Mouse (Mus musculus) G1E (cell line): ENCODE data around the gene Mob1a. TPM values are rescaled to one million over a fixed set of nuclear protein-coding genes. Genes with fewer than 3 reads are reported as not detected.

Experiments
- ATAC-seq: 2 replicates; pipeline ENCODE4 v1.8.0; 2016; ENCODE audit warnings: mild to moderate bottlenecking; ENCODE audit not compliant: insufficient number of reproducible peaks, poor library complexity, low FRiP score, severe bottlenecking; ENCODE audit errors: extremely low read depth
- DNase-seq: peaks from one replicate; pipeline ENCODE4 v3.0.0; 2012; ENCODE audit warnings: low spot score
- H3K27me3 ChIP-seq: 2 replicates; pipeline ENCODE4 v1.6.1; 2012; ENCODE audit warnings: mild to moderate bottlenecking, low read length, inconsistent platforms; ENCODE audit not compliant: insufficient read depth
- H3K36me3 ChIP-seq: replicated peaks from 2 replicates; pipeline ENCODE3; 2012; ENCODE audit warnings: mild to moderate bottlenecking, inconsistent platforms
- H3K4me1 ChIP-seq: 2 replicates; pipeline ENCODE4 v1.6.1; 2012; ENCODE audit warnings: low read depth, low read length, inconsistent platforms, mixed read lengths; ENCODE audit not compliant: insufficient read depth
- H3K4me3 ChIP-seq: 2 replicates; pipeline ENCODE4 v1.5.1; 2012; ENCODE audit warnings: low read depth, mild to moderate bottlenecking, inconsistent platforms, low read length, moderate library complexity, mixed read lengths
- H3K9me3 ChIP-seq: replicated peaks from 2 replicates; pipeline ENCODE4 v1.6.1; 2012; ENCODE audit warnings: inconsistent platforms
- CTCF ChIP-seq: IDR thresholded peaks from 2 replicates; pipeline ENCODE4 v1.5.1; 2012; ENCODE audit warnings: low read depth, low read length, inconsistent platforms, mixed read lengths
- GATA1 ChIP-seq: IDR thresholded peaks from 2 replicates; pipeline ENCODE4 v1.6.1; 2012; ENCODE audit warnings: borderline replicate concordance, low read length, inconsistent platforms, mixed read lengths
- GATA2 ChIP-seq: IDR thresholded peaks from 2 replicates; pipeline ENCODE4 v1.6.1; 2012; ENCODE audit warnings: low read depth, low read length, inconsistent platforms, borderline replicate concordance
- POLR2AphosphoS5 ChIP-seq: IDR thresholded peaks from 2 replicates; pipeline ENCODE4 v1.6.1; 2012; ENCODE audit warnings: low read depth, low read length, inconsistent platforms; ENCODE audit not compliant: insufficient replicate concordance
- TAL1 ChIP-seq: conservative IDR thresholded peaks from 2 replicates; pipeline ENCODE4 v1.6.1; 2012; ENCODE audit warnings: low read depth, low read length, inconsistent platforms, mixed read lengths
- polyA plus RNA-seq: library from polyadenylated mRNA; stranded (reverse); fragments of >175 nt; gene quantifications from 2 replicates; pipeline ENCODE4 v1.2.3, GENCODE M21; 2012
- total RNA-seq, 2 experiments: library from RNA; stranded (forward) in 1 of 2; stranded (reverse) in 1 of 2; fragments of 200-1000 nt in 1 of 2; fragments of >200 nt in 1 of 2; fragmentation: Nextera tagmentation in 1 of 2; gene quantifications; 2 replicates each; pipeline ENCODE4 v1.2.3; 2014 to 2017

Mob1a gene
- total and polyA plus RNA-seq, 3 experiments, result 119 to 236 (median 142) TPM

GRCm38 (mm10) chr6:83316022-83316421 is 9.8 kb upstream of the Mob1a start:
- Histone ChIP-seq H3K36me3 (peaks cover 45% of the 10 kb centered on the region), H3K4me1 (peaks cover 63% of the 10 kb centered on the region), H3K4me3 (peak overlapping the region; percentile 99; the same call in 1 of the 2 replicates), H3K9me3 (no peaks in the 10 kb centered on the region), H3K27me3 (no peaks in the 10 kb centered on the region)
- DNase-seq, result peak; percentile 59
- ATAC-seq, result peak; percentile 50
- TF ChIP-seq GATA1 (no peak), POLR2AphosphoS5 (no peak), GATA2 (no peak), CTCF (no peak), TAL1 (no peak)

DNA sequence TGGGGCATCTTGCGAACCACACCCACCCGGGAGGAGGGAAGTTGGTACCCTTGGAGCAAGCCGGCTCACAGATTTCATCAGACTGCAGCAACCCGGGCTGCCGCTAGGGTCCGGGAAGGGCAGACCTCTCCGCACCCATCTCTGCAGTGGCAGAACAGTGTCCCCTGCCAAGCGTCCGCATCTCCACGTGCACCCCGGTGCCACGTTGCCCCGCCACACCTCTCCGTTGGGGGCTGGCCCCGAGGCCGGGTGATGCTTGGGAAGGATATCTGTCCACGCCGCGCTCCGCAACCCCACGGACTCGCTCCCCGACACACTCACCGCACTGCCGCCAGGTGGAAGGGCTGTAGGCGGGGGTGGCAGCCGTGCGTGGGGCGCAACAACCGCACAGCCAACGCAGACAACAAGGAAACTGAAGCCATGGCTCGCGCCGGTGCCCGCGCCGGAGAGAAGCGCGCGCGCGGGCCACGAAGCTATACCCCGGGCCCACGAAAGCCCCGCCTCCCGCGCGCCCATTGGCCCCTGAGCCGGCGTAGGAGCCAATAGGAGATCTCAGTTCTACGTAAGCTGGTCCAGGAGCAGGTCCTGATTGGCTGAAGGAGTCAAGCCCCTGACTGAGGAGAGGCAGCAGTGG is 8.6 kb upstream of the Mob1a start:
- ATAC-seq (peak; percentile 94), DNase-seq (peak; percentile 99)
- Histone ChIP-seq H3K36me3 (peaks cover 37% of the 10 kb centered on the region), H3K27me3 (no peaks in the 10 kb centered on the region), H3K9me3 (no peaks in the 10 kb centered on the region), H3K4me3 (peak overlapping the region; percentile 99), H3K4me1 (peaks cover 62% of the 10 kb centered on the region)
- TF ChIP-seq CTCF, result peak; percentile 70
- no peak for TF ChIP-seq POLR2AphosphoS5
- TF ChIP-seq TAL1, result no peak
- no peak for TF ChIP-seq GATA1
- TF ChIP-seq GATA2, result no peak

- Histone ChIP-seq H3K36me3 (peaks cover 16% of the 10 kb centered on the region), H3K4me3 (no peak overlapping the region), H3K9me3 (no peaks in the 10 kb centered on the region), H3K27me3 (no peaks in the 10 kb centered on the region), H3K4me1 (peaks cover 38% of the 10 kb centered on the region)
- DNase-seq (no peak), ATAC-seq (no peak)
- TF ChIP-seq TAL1 (no peak), GATA1 (no peak), GATA2 (no peak), CTCF (no peak), POLR2AphosphoS5 (no peak)
Measured at GRCm38 (mm10) chr6:83321927-83322326, 3.9 kb upstream of the Mob1a start.

GRCm38 (mm10) chr6:83322794-83323193 is 3.0 kb upstream of the Mob1a start:
- H3K36me3 ChIP-seq, result peaks cover 17% of the 10 kb centered on the region
- no peak for TF ChIP-seq GATA2
- TF ChIP-seq POLR2AphosphoS5, result no peak
- no peak for TF ChIP-seq TAL1
- no peak for TF ChIP-seq GATA1
- TF ChIP-seq CTCF, result no peak
- DNase-seq (no peak), ATAC-seq (no peak)
- H3K27me3 ChIP-seq, result no peaks in the 10 kb centered on the region
- peaks cover 41% of the 10 kb centered on the region for H3K4me1 ChIP-seq
- no peaks in the 10 kb centered on the region for H3K9me3 ChIP-seq
- H3K4me3 ChIP-seq, result no peak overlapping the region

DNA sequence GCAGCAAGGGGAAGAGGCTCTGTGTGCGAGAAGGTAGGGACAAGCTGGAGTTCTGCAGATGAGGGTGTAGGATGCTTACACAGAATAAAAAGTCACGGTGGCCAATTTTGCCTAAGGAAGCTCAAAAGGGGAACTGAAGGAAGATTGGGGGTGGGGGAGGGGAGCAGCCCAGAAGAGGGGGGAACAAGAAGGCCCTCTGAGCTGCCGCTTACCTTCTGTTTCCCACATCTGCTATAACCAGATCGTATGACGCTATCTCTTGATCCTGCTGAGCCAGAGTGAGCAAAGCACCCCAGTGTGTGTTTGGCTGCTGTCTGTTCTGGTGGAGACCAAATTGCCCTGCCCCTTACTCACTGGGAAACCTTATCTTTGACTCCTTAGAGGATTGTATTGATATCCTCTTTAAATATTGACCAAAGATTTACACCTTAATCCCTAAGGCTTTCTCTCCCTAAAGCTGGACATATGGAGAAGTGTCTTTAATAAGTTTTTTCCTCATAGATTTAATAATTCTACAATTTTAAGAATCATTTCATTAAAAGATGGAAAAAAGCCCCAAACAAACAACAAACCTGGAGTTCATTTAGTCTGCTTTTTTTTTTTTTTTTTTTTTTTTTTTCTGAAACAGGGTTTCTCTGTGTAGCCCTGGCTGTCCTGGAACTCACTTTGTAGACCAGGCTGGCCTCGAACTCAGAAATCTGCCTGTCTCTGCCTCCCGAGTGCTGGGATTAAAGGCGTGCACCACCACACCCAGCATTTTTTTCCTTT is 2.0 kb upstream of the Mob1a start:
- ATAC-seq, result no peak
- Histone ChIP-seq H3K4me3 (peak overlapping the region; percentile 44; the same call in 1 of the 2 replicates), H3K4me1 (peaks cover 46% of the 10 kb centered on the region), H3K36me3 (peaks cover 26% of the 10 kb centered on the region), H3K9me3 (no peaks in the 10 kb centered on the region), H3K27me3 (no peaks in the 10 kb centered on the region)
- DNase-seq, result peak; percentile 35
- TF ChIP-seq GATA2 (no peak), CTCF (no peak), POLR2AphosphoS5 (no peak), TAL1 (no peak), GATA1 (no peak)

DNA sequence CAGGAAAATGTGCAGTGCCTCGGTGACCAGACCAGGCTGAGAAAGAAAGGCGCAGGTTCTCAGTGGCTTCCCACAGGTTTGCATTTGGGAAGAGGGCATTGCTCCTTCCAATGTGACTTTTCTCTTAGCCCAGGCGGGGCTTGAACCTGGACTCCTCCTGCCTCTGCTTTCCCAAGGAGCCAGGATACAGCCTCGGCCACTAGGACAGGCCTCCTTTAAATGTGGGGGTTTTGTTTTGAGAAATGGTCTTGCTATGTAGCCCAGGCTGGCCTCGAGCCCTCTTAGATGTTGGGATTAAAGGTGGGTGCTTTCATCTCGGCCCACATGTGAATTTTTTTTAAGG is 549 bp downstream of the Mob1a start:
- Histone ChIP-seq H3K27me3 (no peaks in the 10 kb centered on the region), H3K9me3 (no peaks in the 10 kb centered on the region), H3K4me1 (peaks cover 43% of the 10 kb centered on the region), H3K36me3 (peaks cover 46% of the 10 kb centered on the region), H3K4me3 (peak overlapping the region; percentile 82)
- TF ChIP-seq TAL1 (no peak), GATA1 (no peak), POLR2AphosphoS5 (no peak), CTCF (no peak), GATA2 (no peak)
- ATAC-seq (no peak), DNase-seq (no peak)
